8 mouse cellular contexts compared by ENCODE assay signal in genomic region chr15:36960010-36960875, GRCm38 (mm10). TPM values are rescaled to one million over a fixed set of nuclear protein-coding genes. Genes with fewer than 3 reads are reported as not detected.
A peak's percentile ranks its signal among the peaks of the same experiment; 100 is the strongest.
DNase-seq lines count a peak whose midpoint lies in the region; ATAC-seq and TF ChIP-seq lines count a peak whose summit lies in the region.

No protein-coding gene starts in this region.

- H3K36me3 ChIP-seq in heart, postnatal 0 days (replicated peaks; ENCODE audit: control insufficient read depth, insufficient read depth, low read length) = no peaks in the 10 kb centered on the region

- peak; percentile 71; the same call in 1 of the 2 replicates for ATAC-seq in heart, postnatal 0 days (ENCODE audit: insufficient read depth, low read depth)

- no peak for TF ChIP-seq POLR2A in brain, embryonic 14.5 days (IDR thresholded peaks at IDR 0.05; ENCODE audit: borderline replicate concordance, extremely low read depth, insufficient read depth, insufficient read length, poor library complexity, severe bottlenecking)

- no peaks in the 10 kb centered on the region for H3K27me3 ChIP-seq in heart, postnatal 0 days (ENCODE audit: control insufficient read depth, insufficient read depth, low read length)

- peak overlapping the region; percentile 33; the same call in 1 of the 2 replicates for H3K4me2 ChIP-seq in heart, postnatal 0 days (ENCODE audit: low read depth, low read length)

- no peaks in the 10 kb centered on the region for H3K9me3 ChIP-seq in heart, postnatal 0 days (replicated peaks; ENCODE audit: control insufficient read depth, low read length)

- H3K4me3 ChIP-seq in heart, postnatal 0 days (ENCODE audit: low read depth, low read length) = no peak overlapping the region

- no peaks in the 10 kb centered on the region for H3K4me1 ChIP-seq in heart, postnatal 0 days (ENCODE audit: control insufficient read depth, insufficient read depth)

- TF ChIP-seq EP300 in heart, postnatal 0 days (IDR thresholded peaks at IDR 0.05; ENCODE audit: low read depth) = peak; percentile 7; the same call in 1 of the 2 replicates

- WGBS in heart, postnatal 0 days = 52% methylated on average over 17 of the region's 17 CpGs

- H3K27ac ChIP-seq in heart, postnatal 0 days (ENCODE audit: low read depth) = no peak overlapping the region; the same call in 1 of the 2 replicates

- no peak for TF ChIP-seq CTCF in brain, embryonic 14.5 days (IDR thresholded peaks at IDR 0.05; ENCODE audit: borderline replicate concordance, extremely low read depth, insufficient read depth, insufficient read length)
- no peak for TF ChIP-seq CTCF in heart, postnatal 0 days (IDR thresholded peaks at IDR 0.05; ENCODE audit: low read depth)

- H3K9ac ChIP-seq in heart, postnatal 0 days (replicated peaks; ENCODE audit: low read depth, low read length) = no peak overlapping the region

- peak; percentile 61 to 81 for DNase-seq in adrenal gland, adult (ENCODE audit: inconsistent age in 2 of 2, low spot score in 1 of 2)
- DNase-seq in adrenal gland, postnatal 4 days (ENCODE audit: low spot score in 2 of 2) = no peak
- peak; percentile 87 for DNase-seq in brain, embryonic 14.5 days (ENCODE audit: low read depth)
- peak; percentile 85 for DNase-seq in fat pad, adult 2 months (ENCODE audit: extremely low read depth, low read depth, low spot score)
- peak; percentile 90 for DNase-seq in heart, postnatal 0 days (ENCODE audit: low spot score)
- peak; percentile 91 for DNase-seq in layer of hippocampus, adult 11-12 months (ENCODE audit: low spot score)
- DNase-seq in lung, postnatal 10 days = peak; percentile 47
- DNase-seq in right cerebral cortex, postnatal 36 days (ENCODE audit: low spot score in 2 of 2) = peak; percentile 84 to 88

RNA-seq across cellular contexts. Expression of gene Zfp706, which starts 47.3 kb away (rescaled TPM):
- total RNA-seq in adrenal gland, postnatal 4 days (2021) = 100 to 1,000 TPM; 207 to 215 TPM
- 76.9 and 99.6 TPM in 2 replicates for polyA plus RNA-seq in brain, embryonic 14.5 days (2012; rRNA removed)
- total RNA-seq in heart, postnatal 0 days (2014; rRNA removed; ENCODE audit: low replicate concordance) = 36.9 and 48.7 TPM in 2 replicates
- 541 and 578 TPM in 2 replicates for polyA plus RNA-seq in heart, postnatal 0 days (2015; fragmentation: Nextera tagmentation; extraction: Ambion mirVana)

Comparison
In these comparisons a context has a peak if more than half of its experiments do, and no peak if none do; other contexts are left out.
1. DNase-seq: peak in adrenal gland, adult (2 of 2), brain, embryonic 14.5 days (single experiment), fat pad, adult 2 months (single experiment), heart, postnatal 0 days (single experiment), layer of hippocampus, adult 11-12 months (single experiment), lung, postnatal 10 days (single experiment) and right cerebral cortex, postnatal 36 days (2 of 2); none in adrenal gland, postnatal 4 days (0 of 2).